Mouse (Mus musculus) limb, embryonic 14.5 days (tissue): ENCODE measurements around the gene Myo3b. TPM values are rescaled to one million over a fixed set of nuclear protein-coding genes. Genes with fewer than 3 reads are reported as not detected.

Source experiments
- ATAC-seq: fragments of 200-750 bp; cut with Nextera tagmentation; 2 replicates; pipeline ENCODE4 v1.8.0; 2017; ENCODE audit warnings: low read depth, moderate number of reproducible peaks, moderate TSS enrichment; ENCODE audit not compliant: low FRiP score
- DNase-seq: peaks from one replicate; pipeline ENCODE4 v3.0.0-alpha.2; 2015; ENCODE audit warnings: low spot score
- H3K27ac ChIP-seq: fragments of 300-500 bp; sonication (generic); replicated peaks from 2 replicates; pipeline ENCODE4 v1.5.1; 2014; ENCODE audit warnings: low read depth, mild to moderate bottlenecking, low read length, moderate library complexity, mixed read lengths
- H3K27me3 ChIP-seq: fragments of 300-500 bp; sonication (generic); 2 replicates; pipeline ENCODE4 v1.6.1; 2014; ENCODE audit warnings: low read length, mixed read lengths; ENCODE audit not compliant: control insufficient read depth, insufficient read depth
- H3K36me3 ChIP-seq: fragments of 300-500 bp; sonication (generic); 2 replicates; pipeline ENCODE4 v1.6.1; 2014; ENCODE audit warnings: mild to moderate bottlenecking, low read length, moderate library complexity, mixed read lengths; ENCODE audit not compliant: control insufficient read depth, insufficient read depth
- H3K4me1 ChIP-seq: fragments of 300-500 bp; sonication (generic); 2 replicates; pipeline ENCODE4 v1.6.1; 2014; ENCODE audit warnings: antibody characterized with exemption, low read length, mixed read lengths; ENCODE audit not compliant: control insufficient read depth, insufficient read depth
- H3K4me2 ChIP-seq: fragments of 300-500 bp; sonication (generic); replicated peaks from 2 replicates; pipeline ENCODE4 v1.6.1; 2014; ENCODE audit warnings: low read depth, mild to moderate bottlenecking, low read length, moderate library complexity; ENCODE audit not compliant: severe bottlenecking
- H3K4me3 ChIP-seq: fragments of 300-500 bp; sonication (generic); replicated peaks from 2 replicates; pipeline ENCODE4 v1.5.1; 2014; ENCODE audit warnings: low read length
- H3K9ac ChIP-seq: fragments of 300-500 bp; sonication (generic); 2 replicates; pipeline ENCODE4 v1.6.1; 2014; ENCODE audit warnings: mild to moderate bottlenecking, low read depth, low read length, moderate library complexity; ENCODE audit not compliant: severe bottlenecking
- H3K9me3 ChIP-seq: fragments of 300-500 bp; sonication (generic); 2 replicates; pipeline ENCODE4 v1.6.1; 2016; ENCODE audit warnings: low read length; ENCODE audit not compliant: control insufficient read depth
- POLR2A ChIP-seq: fragments of 200-500 bp; IDR thresholded peaks from 2 replicates; pipeline ENCODE4 v1.8.0; 2012; ENCODE audit warnings: inconsistent platforms, mild to moderate bottlenecking, moderate library complexity, borderline replicate concordance; ENCODE audit not compliant: insufficient read depth, insufficient read length; ENCODE audit errors: extremely low read depth
- WGBS: fragments of 180-500 bp; shearing (Covaris S2); extraction: QIAGEN DNeasy Blood & Tissue Kit; methylation state at CpG from one replicate; pipeline ENCODE4 v1.1.7; 2014; 5-methylcytosine and 5-hydroxymethylcytosine counted together
- polyA plus RNA-seq, 2 experiments: library from polyadenylated mRNA; depleted of rRNA in 1 of 2; stranded (reverse) in 1 of 2; unstranded in 1 of 2; fragments of >200 nt; fragmentation: Nextera tagmentation in 1 of 2; extraction: Ambion mirVana in 1 of 2; gene quantifications; 2 replicates each; pipeline versions ENCODE4 v1.2.1 to v1.2.3; 2012 to 2014

Myo3b gene
- polyA plus RNA-seq, 2 experiments: 0.04 TPM; not detected in 1

GRCm38 (mm10) chr2:70414386-70414785 is 375.5 kb downstream of the Myo3b start:
- Histone ChIP-seq H3K27ac (no peak overlapping the region), H3K27me3 (no peaks in the 10 kb centered on the region), H3K9ac (no peak overlapping the region), H3K4me3 (no peak overlapping the region), H3K9me3 (no peaks in the 10 kb centered on the region), H3K4me2 (no peak overlapping the region), H3K4me1 (no peaks in the 10 kb centered on the region), H3K36me3 (no peaks in the 10 kb centered on the region)
- WGBS: 79% methylated on average over 1 of the region's 1 CpGs
- DNase-seq (no peak), ATAC-seq (no peak)
- TF ChIP-seq POLR2A: no peak

DNA sequence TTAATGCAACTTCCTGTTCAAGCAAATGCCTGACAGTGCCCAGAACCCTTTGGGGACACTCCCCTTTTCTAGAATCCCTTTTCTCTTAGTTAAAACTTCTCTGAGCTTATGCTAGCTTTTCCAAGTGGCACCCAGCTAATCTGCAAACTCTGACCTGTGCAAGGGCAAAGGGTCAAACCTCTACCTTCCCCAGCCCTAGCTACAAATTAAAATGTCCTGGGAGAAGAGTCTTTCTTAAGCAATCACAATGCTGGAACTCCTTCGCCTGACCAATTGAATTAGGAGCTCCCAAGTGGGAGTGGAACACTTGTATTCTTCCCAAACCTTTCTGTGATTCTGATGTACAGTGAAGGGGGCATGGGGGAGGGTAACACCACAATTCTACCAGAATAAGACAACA is 376.6 kb downstream of the Myo3b start:
- Histone ChIP-seq H3K36me3 (no peaks in the 10 kb centered on the region), H3K4me2 (no peak overlapping the region), H3K27me3 (no peaks in the 10 kb centered on the region), H3K4me3 (no peak overlapping the region), H3K27ac (no peak overlapping the region), H3K9ac (no peak overlapping the region), H3K9me3 (no peaks in the 10 kb centered on the region), H3K4me1 (no peaks in the 10 kb centered on the region)
- ATAC-seq: no peak
- no peak for DNase-seq
- TF ChIP-seq POLR2A: no peak
- 79% methylated on average over 1 of the region's 1 CpGs for WGBS

GRCm38 (mm10) chr2:70419336-70419735 is 380.4 kb downstream of the Myo3b start:
- Histone ChIP-seq H3K4me2 (no peak overlapping the region), H3K27ac (no peak overlapping the region), H3K9me3 (no peaks in the 10 kb centered on the region), H3K4me3 (no peak overlapping the region), H3K9ac (no peak overlapping the region), H3K4me1 (no peaks in the 10 kb centered on the region), H3K36me3 (no peaks in the 10 kb centered on the region), H3K27me3 (no peaks in the 10 kb centered on the region)
- DNase-seq (no peak), ATAC-seq (no peak)
- no peak for TF ChIP-seq POLR2A
- WGBS: 80% methylated on average over 6 of the region's 6 CpGs

GRCm38 (mm10) chr2:70421144-70421874 is 382.4 kb downstream of the Myo3b start:
- no peak for ATAC-seq
- Histone ChIP-seq H3K4me3 (no peak overlapping the region), H3K4me1 (no peaks in the 10 kb centered on the region), H3K9ac (no peak overlapping the region), H3K4me2 (no peak overlapping the region), H3K27ac (no peak overlapping the region), H3K36me3 (no peaks in the 10 kb centered on the region), H3K27me3 (no peaks in the 10 kb centered on the region), H3K9me3 (no peaks in the 10 kb centered on the region)
- no peak for DNase-seq
- 85% methylated on average over 13 of the region's 13 CpGs for WGBS
- TF ChIP-seq POLR2A: no peak

- WGBS: 34% methylated on average over 11 of the region's 11 CpGs
- H3K4me1 ChIP-seq: no peaks in the 10 kb centered on the region
- DNase-seq (no peak), ATAC-seq (no peak)
- no peaks in the 10 kb centered on the region for H3K27me3 ChIP-seq
- H3K9ac ChIP-seq: no peak overlapping the region
- H3K4me3 ChIP-seq: no peak overlapping the region
- no peak overlapping the region for H3K4me2 ChIP-seq
- H3K36me3 ChIP-seq: no peaks in the 10 kb centered on the region
- H3K27ac ChIP-seq: no peak overlapping the region
- TF ChIP-seq POLR2A: no peak
- no peaks in the 10 kb centered on the region for H3K9me3 ChIP-seq
Observed at GRCm38 (mm10) chr2:70425611-70426010, 386.7 kb downstream of the Myo3b start.
